Mouse (Mus musculus): ENCODE results near the gene Exosc3. TPM values are rescaled to one million over a fixed set of nuclear protein-coding genes. Genes with fewer than 3 reads are reported as not detected.
"Not testable (repeated sequence)": the region's sequence is repeated elsewhere in the genome, so short reads cannot be mapped to it uniquely, and the experiment has no call there.

Gene Exosc3
- not detected in 2 replicates for polyA plus RNA-seq (2012; ENCODE audit: insufficient read depth, insufficient read length, low replicate concordance, missing spikeins)

DNA sequence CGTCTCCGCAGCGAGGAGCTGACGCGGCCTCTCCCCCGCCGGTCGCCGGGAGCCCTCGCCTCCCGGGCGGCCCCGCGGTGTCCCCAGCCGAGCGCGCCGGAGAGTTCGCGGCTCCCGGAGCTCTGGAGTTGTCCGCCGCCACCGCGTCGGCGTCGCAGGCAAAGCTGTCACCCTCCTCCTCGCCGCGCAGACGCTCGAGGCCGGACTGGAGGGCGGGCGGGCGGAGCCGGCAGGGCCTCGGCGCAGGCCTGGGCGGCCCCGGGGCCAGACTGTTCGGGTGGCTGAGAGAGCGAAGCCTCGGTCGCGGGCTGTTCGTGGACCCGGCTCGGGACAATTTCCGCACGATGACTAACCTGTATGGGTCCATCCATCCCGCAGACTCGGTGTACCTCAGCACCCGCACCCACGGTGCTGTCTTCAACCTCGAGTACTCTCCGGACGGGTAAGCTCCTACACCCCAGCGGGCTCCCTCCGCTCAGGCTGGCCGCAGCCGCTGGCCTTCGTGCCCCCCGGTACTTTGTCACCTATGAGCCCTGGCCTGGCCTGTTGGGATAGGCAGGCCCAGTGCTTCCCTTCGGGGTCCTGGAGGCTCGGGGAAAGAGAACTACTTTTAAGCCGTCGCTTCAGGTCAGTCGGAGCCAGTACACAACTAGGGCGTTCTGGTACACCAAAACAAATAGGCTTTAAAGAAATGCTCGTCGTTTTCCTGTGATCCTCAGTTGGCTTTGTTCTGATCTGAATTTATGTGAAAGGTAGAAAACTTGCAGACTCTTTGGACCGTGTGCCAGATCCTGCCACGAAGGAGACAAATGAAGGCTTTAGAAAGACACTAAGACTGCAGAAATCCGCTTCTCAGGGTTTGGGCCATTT, at the start of gene Exosc3:
Gene Exosc3, minus strand, starts transcription at position 447 of the 870 bp plus-strand sequence.
- Histone ChIP-seq H3K4me3 (ENCODE audit: insufficient read depth, low read depth, low read length) (peak within 1 kb of the TSS; percentile 90), H3K4me1 (ENCODE audit: control insufficient read depth, insufficient read depth, low read length) (peaks cover 9% of the 10 kb centered on the region), H3K27ac (ENCODE audit: insufficient read depth, low read depth, low read length) (peak within 1 kb of the TSS; percentile 94)
- under 1% methylated on average over 76 of the region's 76 CpGs for WGBS
- TF ChIP-seq POLR2A (IDR thresholded peaks at IDR 0.05; ENCODE audit: insufficient read depth, low read depth, low read length) (no peak), CTCF (IDR thresholded peaks at IDR 0.05; ENCODE audit: insufficient read depth, low read depth, low read length) (no peak)

DNA sequence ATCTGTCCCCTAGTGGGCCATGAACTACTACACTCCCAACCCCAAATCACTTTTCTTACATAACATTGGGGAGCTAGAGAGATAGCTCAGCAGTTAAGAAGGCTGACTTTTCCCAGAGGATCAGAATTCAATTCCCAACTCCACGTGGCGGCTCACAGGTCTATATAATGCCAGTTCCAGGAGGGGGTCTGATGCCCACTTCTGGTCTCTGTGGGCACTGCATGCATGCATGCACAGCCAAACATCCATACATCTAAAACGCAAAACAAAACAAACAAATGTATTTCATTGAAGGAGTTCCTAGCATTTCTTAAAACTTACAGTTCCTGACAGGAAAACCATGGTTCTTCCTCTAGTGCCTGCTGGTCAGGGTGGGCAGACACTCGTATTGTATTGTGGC, 49.6 kb upstream of the Exosc3 start:
- no peak for TF ChIP-seq CTCF (IDR thresholded peaks at IDR 0.05; ENCODE audit: insufficient read depth, low read depth, low read length)
- no peak for TF ChIP-seq POLR2A (IDR thresholded peaks at IDR 0.05; ENCODE audit: insufficient read depth, low read depth, low read length)
- Histone ChIP-seq H3K27ac (ENCODE audit: insufficient read depth, low read depth, low read length) (no peak overlapping the region), H3K4me3 (ENCODE audit: insufficient read depth, low read depth, low read length) (no peak overlapping the region), H3K4me1 (ENCODE audit: control insufficient read depth, insufficient read depth, low read length) (no peaks in the 10 kb centered on the region)
- 66% methylated on average over 4 of the region's 4 CpGs for WGBS

DNA sequence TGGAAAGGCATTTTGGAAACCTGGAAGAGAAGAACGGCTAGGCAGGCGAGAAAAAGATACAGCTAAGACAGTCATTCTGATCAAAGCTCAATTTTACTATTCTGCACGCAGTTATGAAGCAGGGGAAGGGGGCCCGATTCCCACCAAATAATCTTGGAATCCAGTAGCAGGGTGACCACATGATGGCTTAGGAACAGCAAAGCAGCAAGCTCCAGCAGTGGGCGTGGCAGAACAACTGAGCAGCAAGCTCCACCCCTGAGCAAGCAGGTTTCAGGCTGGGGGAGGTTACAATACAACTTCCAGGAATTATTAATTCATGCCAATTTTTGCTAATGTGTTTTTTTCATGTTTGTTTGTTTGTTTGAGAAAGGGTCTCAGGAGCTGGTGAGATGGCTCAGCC, 44.8 kb upstream of the Exosc3 start:
- WGBS = 98% methylated on average over 5 of the region's 5 CpGs
- H3K4me3 ChIP-seq (ENCODE audit: insufficient read depth, low read depth, low read length); H3K4me1 ChIP-seq (ENCODE audit: control insufficient read depth, insufficient read depth, low read length); H3K27ac ChIP-seq (ENCODE audit: insufficient read depth, low read depth, low read length): not testable (repeated sequence)

DNA sequence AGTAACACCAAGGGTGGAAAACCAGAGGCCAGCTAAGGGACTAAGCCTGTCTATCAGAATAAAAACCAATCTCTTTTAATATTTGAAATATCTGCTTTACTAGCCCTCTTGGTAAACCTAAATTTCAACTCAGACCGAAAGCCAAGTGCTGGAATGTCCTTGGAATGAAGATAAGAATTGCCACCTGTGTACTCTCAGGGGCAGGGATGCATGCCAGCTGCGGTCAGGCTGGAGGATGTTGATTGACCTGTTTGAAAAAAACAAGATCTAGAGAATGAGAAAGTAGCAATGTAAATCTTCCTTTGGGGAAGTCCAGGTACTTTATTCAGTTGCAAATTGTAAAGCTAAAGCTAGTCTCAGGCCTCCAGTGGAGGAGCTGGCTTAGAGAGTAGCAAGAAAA, 39.6 kb upstream of the Exosc3 start:
- not testable (repeated sequence) for H3K4me1 ChIP-seq (ENCODE audit: control insufficient read depth, insufficient read depth, low read length); H3K4me3 ChIP-seq (ENCODE audit: insufficient read depth, low read depth, low read length); H3K27ac ChIP-seq (ENCODE audit: insufficient read depth, low read depth, low read length)
- WGBS = 81% methylated on average over 2 of the region's 2 CpGs

DNA sequence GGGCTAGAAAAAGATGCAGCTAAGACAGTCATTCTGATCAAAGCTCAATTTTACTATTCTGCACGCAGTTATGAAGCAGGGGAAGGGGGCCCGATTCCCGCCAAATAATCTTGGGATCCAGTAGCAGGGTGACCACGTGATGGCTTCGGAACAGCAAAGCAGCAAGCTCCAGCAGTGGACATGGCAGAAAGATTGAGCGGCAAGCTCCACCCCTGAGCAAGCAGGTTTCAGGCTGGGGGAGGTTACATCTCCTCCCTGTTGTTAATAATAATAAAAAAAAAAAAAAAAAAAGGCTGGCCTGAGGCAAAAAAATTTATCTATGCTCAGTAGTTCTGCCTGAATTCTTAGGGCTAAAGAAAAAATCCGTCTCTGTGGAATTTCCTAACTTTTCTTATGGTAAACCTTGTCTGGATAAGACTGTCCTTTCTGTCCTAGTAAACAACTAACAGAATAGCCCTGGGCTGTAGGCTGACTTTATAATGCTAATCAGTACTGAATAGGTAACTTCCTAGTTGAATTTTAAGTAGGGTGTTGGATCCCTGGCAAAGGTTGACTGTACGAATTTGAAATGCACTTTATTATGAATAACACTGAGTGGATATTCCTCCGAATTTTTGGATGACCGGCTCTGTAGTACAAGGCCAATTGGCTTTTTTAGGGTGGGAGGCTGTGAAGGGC, 38.5 kb upstream of the Exosc3 start:
- not testable (repeated sequence) for H3K27ac ChIP-seq (ENCODE audit: insufficient read depth, low read depth, low read length); H3K4me3 ChIP-seq (ENCODE audit: insufficient read depth, low read depth, low read length); H3K4me1 ChIP-seq (ENCODE audit: control insufficient read depth, insufficient read depth, low read length)
- 71% methylated on average over 10 of the region's 10 CpGs for WGBS

DNA sequence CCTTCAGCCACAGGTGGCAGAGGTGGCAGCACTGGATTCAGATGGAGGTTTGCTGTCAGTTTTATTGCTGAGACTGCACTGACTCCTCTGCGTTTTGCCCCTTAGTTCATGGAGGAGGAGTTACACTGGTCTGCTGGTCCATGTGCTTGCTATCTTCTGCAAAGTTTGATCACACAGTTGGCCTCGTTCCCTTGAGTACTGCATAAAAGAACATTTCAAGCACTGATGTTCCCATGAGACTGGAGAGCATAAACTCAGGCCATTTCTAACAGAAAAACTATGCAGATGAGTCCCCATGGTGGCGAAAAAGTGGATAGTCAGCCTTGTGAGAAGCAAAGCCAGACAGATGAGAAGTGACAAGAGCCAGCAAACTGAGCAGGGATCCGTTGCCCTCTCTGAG, 34.0 kb upstream of the Exosc3 start:
- Histone ChIP-seq H3K4me1 (ENCODE audit: control insufficient read depth, insufficient read depth, low read length) (no peaks in the 10 kb centered on the region), H3K27ac (ENCODE audit: insufficient read depth, low read depth, low read length) (no peak overlapping the region), H3K4me3 (ENCODE audit: insufficient read depth, low read depth, low read length) (no peak overlapping the region)
- whole genome bisulfite sequencing = 79% methylated on average over 4 of the region's 4 CpGs
- no peak for TF ChIP-seq CTCF (IDR thresholded peaks at IDR 0.05; ENCODE audit: insufficient read depth, low read depth, low read length)
- TF ChIP-seq POLR2A (IDR thresholded peaks at IDR 0.05; ENCODE audit: insufficient read depth, low read depth, low read length) = no peak

DNA sequence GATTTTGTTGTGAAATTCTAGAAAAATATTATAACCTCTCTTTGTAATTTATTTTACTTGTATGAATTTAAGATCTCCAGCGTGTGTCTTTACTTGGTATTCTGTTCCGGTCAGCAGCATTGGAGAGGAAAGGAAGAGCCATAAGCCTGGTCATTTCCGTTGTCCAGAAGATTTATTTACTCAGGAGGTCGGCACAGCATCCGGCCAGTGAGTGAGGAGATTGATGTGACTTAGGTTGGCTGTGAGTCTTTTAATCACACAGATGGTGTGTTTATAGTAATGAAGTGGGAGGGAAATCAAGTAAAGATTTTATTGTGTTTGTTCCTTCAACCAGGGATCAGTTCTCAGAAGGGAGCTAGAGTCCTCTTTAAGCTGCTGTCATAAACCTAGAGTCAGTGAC, 32.3 kb upstream of the Exosc3 start:
- Histone ChIP-seq H3K4me3 (ENCODE audit: insufficient read depth, low read depth, low read length) (no peak overlapping the region), H3K27ac (ENCODE audit: insufficient read depth, low read depth, low read length) (no peak overlapping the region), H3K4me1 (ENCODE audit: control insufficient read depth, insufficient read depth, low read length) (no peaks in the 10 kb centered on the region)
- WGBS = 87% methylated on average over 5 of the region's 5 CpGs
- TF ChIP-seq CTCF (IDR thresholded peaks at IDR 0.05; ENCODE audit: insufficient read depth, low read depth, low read length) (no peak), POLR2A (IDR thresholded peaks at IDR 0.05; ENCODE audit: insufficient read depth, low read depth, low read length) (no peak)

DNA sequence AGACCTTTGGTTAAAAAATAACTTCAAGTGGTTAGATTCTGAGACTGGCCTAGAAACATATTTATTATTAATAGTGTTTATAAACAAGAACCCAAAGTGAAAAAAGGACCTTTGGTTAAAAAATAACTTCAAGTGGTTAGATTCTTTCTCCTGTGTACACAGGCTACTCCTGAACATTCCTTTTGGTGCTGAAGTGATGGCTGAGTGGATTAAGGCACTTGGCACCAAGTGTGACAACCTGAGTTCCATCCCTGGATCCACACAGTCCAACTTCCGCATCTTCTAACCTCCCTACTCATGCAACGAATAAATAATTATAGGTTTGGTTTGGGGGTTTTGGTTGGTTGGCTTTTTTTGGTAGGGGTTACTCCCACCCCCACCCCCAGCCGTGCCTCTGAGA, 28.7 kb upstream of the Exosc3 start:
- Histone ChIP-seq H3K27ac (ENCODE audit: insufficient read depth, low read depth, low read length) (no peak overlapping the region), H3K4me1 (ENCODE audit: control insufficient read depth, insufficient read depth, low read length) (no peaks in the 10 kb centered on the region), H3K4me3 (ENCODE audit: insufficient read depth, low read depth, low read length) (no peak overlapping the region)
- 42% methylated on average over 3 of the region's 3 CpGs for WGBS
- TF ChIP-seq POLR2A (IDR thresholded peaks at IDR 0.05; ENCODE audit: insufficient read depth, low read depth, low read length) (no peak), CTCF (IDR thresholded peaks at IDR 0.05; ENCODE audit: insufficient read depth, low read depth, low read length) (no peak)

DNA sequence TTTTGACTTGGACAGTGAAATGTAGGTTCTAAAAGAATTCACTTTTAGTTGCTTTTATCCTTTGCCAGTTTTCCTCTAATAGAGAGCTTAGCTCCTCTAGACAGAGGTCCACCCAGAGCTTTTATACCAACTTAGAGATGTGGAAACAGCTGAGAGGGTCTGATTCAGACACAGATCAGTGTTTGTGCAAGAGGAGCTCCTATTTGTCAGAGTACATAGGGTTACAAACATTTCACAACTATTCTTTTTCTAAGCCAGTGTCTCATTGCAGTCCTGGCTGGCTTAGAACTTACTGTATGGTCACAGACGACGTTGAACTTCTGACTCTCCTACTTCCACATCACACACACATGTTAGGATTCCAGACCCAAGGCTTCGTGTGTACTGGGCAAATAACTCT, 14.1 kb upstream of the Exosc3 start:
- H3K4me3 ChIP-seq (ENCODE audit: insufficient read depth, low read depth, low read length) = no peak overlapping the region
- no peak for TF ChIP-seq POLR2A (IDR thresholded peaks at IDR 0.05; ENCODE audit: insufficient read depth, low read depth, low read length)
- no peak for TF ChIP-seq CTCF (IDR thresholded peaks at IDR 0.05; ENCODE audit: insufficient read depth, low read depth, low read length)
- no peaks in the 10 kb centered on the region for H3K4me1 ChIP-seq (ENCODE audit: control insufficient read depth, insufficient read depth, low read length)
- no peak overlapping the region for H3K27ac ChIP-seq (ENCODE audit: insufficient read depth, low read depth, low read length)
- WGBS = 82% methylated on average over 3 of the region's 3 CpGs
